Mouse (Mus musculus) stomach, postnatal 0 days (tissue): ENCODE data around the gene Mrm2.

Source experiments
- CTCF ChIP-seq: IDR thresholded peaks from 2 replicates; pipeline ENCODE4 v1.5.1; 2016; ENCODE audit warnings: antibody characterized with exemption, low read depth, mild to moderate bottlenecking, moderate library complexity
- EP300 ChIP-seq: optimal IDR thresholded peaks from 2 replicates; pipeline ENCODE3; 2016; ENCODE audit warnings: antibody characterized with exemption

GRCm38 (mm10) chr5:140280205-140280604 is 51.5 kb downstream of the Mrm2 start:
- TF ChIP-seq CTCF (no peak), EP300 (no peak)
